Mouse (Mus musculus) kidney, embryonic 16.5 days (tissue): Measurements from ENCODE around the gene Nexn. TPM values are rescaled to one million over a fixed set of nuclear protein-coding genes. Genes with fewer than 3 reads are reported as not detected.

ENCODE experiments used
- ATAC-seq: fragments of 200-750 bp; cut with Nextera tagmentation; 2 replicates; pipeline ENCODE4 v1.8.0; 2017; ENCODE audit warnings: moderate TSS enrichment; ENCODE audit not compliant: low FRiP score, low TSS enrichment
- H3K27ac ChIP-seq: fragments of 300-500 bp; sonication (generic); 2 replicates; pipeline ENCODE4 v1.5.1; 2014; ENCODE audit warnings: low read length
- H3K27me3 ChIP-seq: fragments of 300-500 bp; sonication (generic); 2 replicates; pipeline ENCODE4 v1.6.1; 2014; ENCODE audit warnings: low read length, control low read depth, mixed read lengths; ENCODE audit not compliant: insufficient read depth
- H3K36me3 ChIP-seq: fragments of 300-500 bp; sonication (generic); 2 replicates; pipeline ENCODE4 v1.6.1; 2014; ENCODE audit warnings: low read length, control low read depth, mixed read lengths; ENCODE audit not compliant: insufficient read depth
- H3K4me1 ChIP-seq: fragments of 300-500 bp; sonication (generic); 2 replicates; pipeline ENCODE4 v1.6.1; 2014; ENCODE audit warnings: low read length, control low read depth, mixed read lengths; ENCODE audit not compliant: insufficient read depth
- H3K4me2 ChIP-seq: fragments of 300-500 bp; sonication (generic); replicated peaks from 2 replicates; pipeline ENCODE4 v1.6.1; 2014; ENCODE audit warnings: low read depth, low read length
- H3K4me3 ChIP-seq: fragments of 300-500 bp; sonication (generic); 2 replicates; pipeline ENCODE4 v1.5.1; 2014; ENCODE audit warnings: mild to moderate bottlenecking, low read length
- H3K9ac ChIP-seq: fragments of 300-500 bp; sonication (generic); replicated peaks from 2 replicates; pipeline ENCODE4 v1.6.1; 2014; ENCODE audit warnings: low read length
- H3K9me3 ChIP-seq: fragments of 300-500 bp; sonication (generic); 2 replicates; pipeline ENCODE4 v1.6.1; 2016; ENCODE audit warnings: low read length, control low read depth
- WGBS: fragments of 180-500 bp; shearing (Covaris S2); extraction: QIAGEN DNeasy Blood & Tissue Kit; methylation state at CpG from one replicate; pipeline ENCODE4 v1.1.7; 2014; 5-methylcytosine and 5-hydroxymethylcytosine counted together
- polyA plus RNA-seq: library from polyadenylated mRNA; unstranded; fragments of >200 nt; fragmentation: Nextera tagmentation; extraction: Ambion mirVana; gene quantifications from 2 replicates; pipeline ENCODE4 v1.2.1, GENCODE M21; 2015

Nexn gene
- polyA plus RNA-seq, 1 experiment from 2014 or later: 10.9 TPM

DNA sequence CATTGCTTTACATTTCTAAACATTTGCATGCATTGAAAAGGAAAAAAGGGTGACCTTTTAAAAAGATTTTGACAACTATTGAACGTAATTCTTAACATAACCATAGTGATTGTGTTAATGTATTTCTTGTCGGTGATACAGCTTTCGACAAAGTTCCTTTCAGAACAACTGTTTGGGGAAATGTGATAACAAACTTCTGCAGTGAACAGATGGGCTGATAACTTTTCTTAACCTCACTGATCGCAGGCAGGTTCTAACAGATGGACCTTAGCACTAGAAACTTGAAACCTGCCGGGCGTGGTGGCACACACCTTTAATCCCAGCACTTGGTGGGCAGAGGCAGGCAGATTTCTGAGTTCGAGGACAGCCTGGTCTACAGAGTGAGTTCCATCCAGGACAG is 37.3 kb downstream of the Nexn start:
- Histone ChIP-seq H3K4me2 (no peak overlapping the region), H3K36me3 (peaks cover 67% of the 10 kb centered on the region), H3K9ac (no peak overlapping the region), H3K27ac (no peak overlapping the region), H3K4me3 (no peak overlapping the region), H3K27me3 (no peaks in the 10 kb centered on the region), H3K9me3 (no peaks in the 10 kb centered on the region), H3K4me1 (no peaks in the 10 kb centered on the region)
- no peak for ATAC-seq
- 94% methylated on average over 7 of the region's 7 CpGs for WGBS

DNA sequence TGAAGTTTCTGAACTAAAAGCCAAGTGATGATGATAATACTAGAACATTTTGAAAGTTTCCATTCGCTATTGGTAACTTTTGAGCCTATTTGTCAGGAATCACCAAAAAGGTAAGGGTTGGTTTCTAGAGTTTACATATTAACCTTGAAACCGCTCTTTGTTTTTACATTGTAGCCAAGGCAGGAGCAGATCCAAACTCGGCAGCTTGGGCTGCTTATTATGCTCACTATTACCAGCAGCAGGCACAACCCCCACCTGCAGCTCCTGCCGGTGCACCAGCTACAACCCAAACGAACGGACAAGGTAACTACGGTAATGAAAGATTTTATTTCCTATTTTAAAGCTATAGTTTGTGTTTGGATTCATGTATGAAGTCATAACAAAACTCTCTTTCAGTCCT is 40.2 kb downstream of the Nexn start:
- Histone ChIP-seq H3K4me1 (no peaks in the 10 kb centered on the region), H3K9ac (no peak overlapping the region), H3K36me3 (peaks cover 75% of the 10 kb centered on the region), H3K4me2 (no peak overlapping the region), H3K27ac (no peak overlapping the region), H3K9me3 (no peaks in the 10 kb centered on the region), H3K27me3 (no peaks in the 10 kb centered on the region), H3K4me3 (no peak overlapping the region)
- no peak for ATAC-seq
- WGBS: 85% methylated on average over 7 of the region's 7 CpGs

- Histone ChIP-seq H3K4me1 (no peaks in the 10 kb centered on the region), H3K4me2 (no peak overlapping the region), H3K36me3 (peaks cover 71% of the 10 kb centered on the region), H3K9me3 (no peaks in the 10 kb centered on the region), H3K9ac (no peak overlapping the region), H3K27ac (no peak overlapping the region), H3K4me3 (no peak overlapping the region), H3K27me3 (no peaks in the 10 kb centered on the region)
- ATAC-seq: no peak
Measured at GRCm38 (mm10) chr3:152224918-152225317, 41.2 kb downstream of the Nexn start.

- H3K4me3 ChIP-seq: peak overlapping the region; percentile 93
- no peak for ATAC-seq
Measured at GRCm38 (mm10) chr3:152213416-152213815, 52.7 kb downstream of the Nexn start.

GRCm38 (mm10) chr3:152211731-152212279 is 54.3 kb downstream of the Nexn start:
- Histone ChIP-seq H3K27me3 (no peaks in the 10 kb centered on the region), H3K4me2 (peak overlapping the region; percentile 89), H3K4me1 (peaks cover 27% of the 10 kb centered on the region), H3K36me3 (peaks cover 12% of the 10 kb centered on the region; the same call in 1 of the 2 replicates), H3K9me3 (no peaks in the 10 kb centered on the region), H3K4me3 (peak overlapping the region; percentile 93), H3K9ac (peak overlapping the region; percentile 100), H3K27ac (no peak overlapping the region)
- ATAC-seq: no peak
- WGBS: 15% methylated on average over 7 of the region's 7 CpGs

More at GRCm38 (mm10) chr3:152213416-152213815, 52.7 kb downstream of the Nexn start:
- Histone ChIP-seq H3K4me2 (peak overlapping the region; percentile 89), H3K27me3 (no peaks in the 10 kb centered on the region), H3K36me3 (peaks cover 24% of the 10 kb centered on the region), H3K27ac (no peak overlapping the region), H3K9ac (no peak overlapping the region), H3K4me1 (peaks cover 26% of the 10 kb centered on the region), H3K9me3 (no peaks in the 10 kb centered on the region)
- WGBS: 31% methylated on average over 3 of the region's 3 CpGs

- Histone ChIP-seq H3K4me2 (peak overlapping the region; percentile 89), H3K36me3 (peaks cover 5% of the 10 kb centered on the region; the same call in 1 of the 2 replicates), H3K4me3 (peak overlapping the region; percentile 93), H3K4me1 (peaks cover 27% of the 10 kb centered on the region), H3K9me3 (no peaks in the 10 kb centered on the region), H3K27me3 (no peaks in the 10 kb centered on the region), H3K9ac (peak overlapping the region; percentile 100), H3K27ac (peak overlapping the region; percentile 96)
- under 1% methylated on average over 52 of the region's 68 CpGs for WGBS
- ATAC-seq: peak; percentile 69
Measured at GRCm38 (mm10) chr3:152210728-152211391, 55.3 kb downstream of the Nexn start.

DNA sequence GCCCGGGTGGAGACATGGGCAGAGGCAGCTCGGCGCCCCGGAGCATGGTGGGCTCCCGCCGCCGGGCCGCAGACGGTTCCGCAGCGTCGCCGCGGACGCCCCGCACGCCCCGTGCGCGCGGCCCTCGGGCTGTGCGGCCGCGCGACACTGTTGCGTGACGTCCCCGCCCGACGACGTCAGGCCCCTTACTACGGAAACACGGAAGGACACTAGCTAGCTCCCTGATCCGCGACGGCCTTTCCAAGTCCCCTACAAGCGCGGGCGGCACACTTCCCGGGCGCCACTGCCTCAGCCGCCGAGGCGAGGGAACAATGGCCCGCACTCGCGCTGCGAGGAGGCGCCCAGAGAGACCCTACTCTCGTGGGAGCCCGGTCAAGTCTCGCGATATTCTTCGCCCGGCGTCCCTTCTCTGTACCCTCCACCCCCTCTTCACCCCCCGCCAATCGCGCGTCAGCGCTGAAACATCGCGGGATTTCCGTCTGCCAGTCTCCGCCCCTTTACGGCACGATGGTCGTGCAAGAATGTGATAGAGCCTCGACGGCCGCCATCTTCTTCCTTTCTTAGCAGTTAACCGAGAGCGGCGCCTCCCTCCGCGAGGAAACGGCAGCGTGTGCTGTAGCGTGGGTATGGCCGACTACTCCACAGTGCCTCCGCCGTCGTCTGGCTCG is 56.0 kb downstream of the Nexn start, which contains the start of the genes Dnajb4 and Fubp1:
Gene Dnajb4 (minus strand): TSS at position 336 of the 668 bp plus-strand sequence.
Gene Fubp1 (plus strand): TSS at position 456 of the 668 bp plus-strand sequence.
- Histone ChIP-seq H3K4me2 (peak within 1 kb of the TSS; percentile 89), H3K9ac (peak within 1 kb of the TSS; percentile 100), H3K4me3 (peak within 1 kb of the TSS; percentile 93), H3K27me3 (no peaks in the 10 kb centered on the region), H3K4me1 (peaks cover 27% of the 10 kb centered on the region), H3K36me3 (no peaks in the 10 kb centered on the region), H3K9me3 (no peaks in the 10 kb centered on the region), H3K27ac (peak within 1 kb of the TSS; percentile 98)
- WGBS: under 1% methylated on average over 85 of the region's 85 CpGs
- ATAC-seq: peak; percentile 98

DNA sequence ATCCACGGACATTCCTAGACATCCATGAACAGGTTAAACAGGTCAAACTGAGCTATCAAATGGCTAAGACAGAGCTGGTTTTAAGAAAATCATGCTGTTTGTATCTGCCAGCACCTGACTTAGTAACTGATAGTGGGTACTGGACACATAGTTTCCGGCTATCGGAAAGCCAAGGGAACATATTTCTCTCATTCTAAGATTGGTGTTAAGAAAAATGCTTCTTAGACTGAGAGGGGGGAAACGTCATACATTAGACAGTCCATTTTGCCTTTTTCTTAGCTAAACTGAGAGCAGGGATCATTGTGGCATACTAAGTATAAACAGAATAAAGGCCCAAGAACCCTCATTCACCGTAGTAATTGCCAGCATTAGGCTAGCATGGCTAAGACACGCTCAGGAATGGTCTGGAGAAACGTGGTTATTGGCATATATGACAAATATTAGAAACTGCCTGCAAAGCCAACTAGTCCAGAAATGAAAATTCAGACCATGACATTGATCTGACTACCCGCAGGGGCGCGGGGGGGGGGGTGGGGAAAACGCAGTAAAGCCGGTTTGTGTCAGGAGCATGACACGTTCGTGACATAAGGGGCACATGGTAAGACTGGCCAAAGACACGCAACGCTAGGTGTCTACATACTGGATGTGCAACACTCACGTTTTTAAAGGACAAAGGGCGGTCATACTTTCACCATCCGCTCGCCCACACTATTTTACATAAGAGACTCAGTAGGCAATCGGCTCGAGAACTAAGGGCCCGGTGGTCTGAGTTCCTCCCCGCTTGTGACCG is 56.8 kb downstream of the Nexn start:
- no peaks in the 10 kb centered on the region for H3K9me3 ChIP-seq
- peaks cover 27% of the 10 kb centered on the region for H3K4me1 ChIP-seq
- WGBS: 2% methylated on average over 25 of the region's 25 CpGs
- peak overlapping the region; percentile 93 for H3K4me3 ChIP-seq
- H3K27ac ChIP-seq: peak overlapping the region; percentile 98
- ATAC-seq: peak; percentile 31; the same call in 1 of the 2 replicates
- H3K36me3 ChIP-seq: no peaks in the 10 kb centered on the region
- H3K4me2 ChIP-seq: peak overlapping the region; percentile 80
- no peaks in the 10 kb centered on the region for H3K27me3 ChIP-seq
- H3K9ac ChIP-seq: peak overlapping the region; percentile 95

DNA sequence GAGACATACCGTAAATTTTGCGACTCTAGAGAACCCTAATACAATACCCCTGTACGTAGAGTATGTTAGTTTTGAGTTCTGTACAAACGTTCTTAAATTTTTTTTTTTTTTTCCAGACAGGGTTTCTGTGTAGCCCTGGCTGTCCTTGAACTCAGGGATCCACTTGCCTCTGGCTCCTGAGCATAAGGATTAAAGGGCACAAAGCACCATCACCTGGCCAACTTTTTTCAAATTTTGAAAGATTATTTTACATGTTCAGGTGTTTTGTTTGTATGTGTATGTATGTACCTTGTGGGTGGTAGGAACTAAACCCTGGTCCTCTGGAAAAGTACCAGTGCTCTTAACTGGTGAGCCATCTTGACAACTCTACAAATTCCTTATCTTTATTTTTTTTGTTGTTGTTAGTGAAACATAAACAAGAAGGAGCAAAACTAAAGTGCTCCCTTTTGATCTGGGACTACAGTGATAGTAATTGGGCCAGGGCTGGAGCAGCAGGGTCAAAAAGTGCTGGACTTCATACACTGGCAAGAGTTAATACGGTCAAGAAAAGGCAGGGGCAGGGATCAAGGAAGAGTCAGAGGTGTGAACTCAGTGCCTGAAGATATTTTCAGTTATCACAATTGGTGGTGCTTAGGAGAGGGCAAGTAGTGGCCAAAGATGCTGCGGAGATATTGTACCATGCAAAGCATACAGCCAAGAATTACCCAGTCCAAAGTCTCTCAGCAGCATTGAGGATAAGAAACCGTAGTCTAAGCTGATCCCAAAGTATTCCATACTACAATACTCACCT is 57.9 kb downstream of the Nexn start:
- H3K4me2 ChIP-seq: no peak overlapping the region; the same call in 1 of the 2 replicates
- no peak overlapping the region for H3K4me3 ChIP-seq
- ATAC-seq: no peak
- no peaks in the 10 kb centered on the region for H3K27me3 ChIP-seq
- no peak overlapping the region for H3K27ac ChIP-seq
- no peaks in the 10 kb centered on the region for H3K36me3 ChIP-seq
- peaks cover 25% of the 10 kb centered on the region for H3K4me1 ChIP-seq
- 90% methylated on average over 7 of the region's 7 CpGs for WGBS
- no peaks in the 10 kb centered on the region for H3K9me3 ChIP-seq
- H3K9ac ChIP-seq: no peak overlapping the region
